Mouse (Mus musculus): ENCODE measurements around the gene Mapt.
"Not testable (repeated sequence)": the region's sequence is repeated elsewhere in the genome, so short reads cannot be mapped to it uniquely, and the experiment has no call there.

Mapt gene

GRCm38 (mm10) chr11:104231041-104231911, at the start of gene Mapt:
Gene Mapt, plus strand, starts transcription at chr11:104231390.
- DNase-seq = peak; percentile 92

GRCm38 (mm10) chr11:104182141-104182540, 49.0 kb upstream of the Mapt start:
- no peak for DNase-seq

- DNase-seq = no peak
Observed at GRCm38 (mm10) chr11:104186135-104186836, 44.9 kb upstream of the Mapt start, which contains the start of gene Sppl2c. Gene Sppl2c, plus strand, starts transcription at chr11:104186327.

GRCm38 (mm10) chr11:104186837-104187150, 44.4 kb upstream of the Mapt start:
- no peak for DNase-seq

- no peak for DNase-seq
Observed at GRCm38 (mm10) chr11:104187766-104188165, 43.4 kb upstream of the Mapt start.

- no peak for DNase-seq
Observed at GRCm38 (mm10) chr11:104190008-104190407, 41.2 kb upstream of the Mapt start.

GRCm38 (mm10) chr11:104195382-104195781, 35.8 kb upstream of the Mapt start:
- DNase-seq = no peak

GRCm38 (mm10) chr11:104195791-104196190, 35.4 kb upstream of the Mapt start:
- DNase-seq = peak; percentile 89

GRCm38 (mm10) chr11:104197861-104198260, 33.3 kb upstream of the Mapt start:
- no peak for DNase-seq

GRCm38 (mm10) chr11:104203271-104203670, 27.9 kb upstream of the Mapt start:
- no peak for DNase-seq

GRCm38 (mm10) chr11:104206573-104206972, 24.6 kb upstream of the Mapt start:
- no peak for DNase-seq

GRCm38 (mm10) chr11:104209041-104209440, 22.1 kb upstream of the Mapt start:
- DNase-seq = no peak

GRCm38 (mm10) chr11:104211251-104211650, 19.9 kb upstream of the Mapt start:
- DNase-seq = peak; percentile 53

GRCm38 (mm10) chr11:104214128-104214527, 17.1 kb upstream of the Mapt start:
- not testable (repeated sequence) for DNase-seq

GRCm38 (mm10) chr11:104218075-104218474, 13.1 kb upstream of the Mapt start:
- no peak for DNase-seq

- DNase-seq = peak; percentile 77
Observed at GRCm38 (mm10) chr11:104220291-104220690, 10.9 kb upstream of the Mapt start.

GRCm38 (mm10) chr11:104221751-104222150, 9.4 kb upstream of the Mapt start:
- no peak for DNase-seq

GRCm38 (mm10) chr11:104223301-104223700, 7.9 kb upstream of the Mapt start:
- no peak for DNase-seq

- no peak for DNase-seq
Observed at GRCm38 (mm10) chr11:104229391-104229790, 1.8 kb upstream of the Mapt start.

- no peak for DNase-seq
Observed at GRCm38 (mm10) chr11:104230066-104230778, 968 bp upstream of the Mapt start.

- DNase-seq = peak; percentile 74
Observed at GRCm38 (mm10) chr11:104232141-104233061, 1.2 kb downstream of the Mapt start.

- DNase-seq = no peak
Observed at GRCm38 (mm10) chr11:104233101-104233500, 1.9 kb downstream of the Mapt start.
